Mouse (Mus musculus): ENCODE data around the gene Esm1. TPM values are rescaled to one million over a fixed set of nuclear protein-coding genes. Genes with fewer than 3 reads are reported as not detected.

Esm1 gene
- polyA plus RNA-seq (2012; fragmentation: generic; extraction: Trizol): not detected

- no peaks in the 10 kb centered on the region for H3K27me3 ChIP-seq (ENCODE audit: control insufficient read depth, insufficient read depth, insufficient read length)
- H3K4me2 ChIP-seq (ENCODE audit: low read depth): no peak within 1 kb of the TSS
- H3K36me3 ChIP-seq (ENCODE audit: control insufficient read depth, insufficient read depth): no peaks in the 10 kb centered on the region
- H3K79me2 ChIP-seq (ENCODE audit: control insufficient read depth, insufficient read depth): no peaks in the 10 kb centered on the region
- TF ChIP-seq REST (IDR thresholded peaks at IDR 0.05; ENCODE audit: insufficient read depth, insufficient read length): no peak
- no peak for TF ChIP-seq POLR2A (IDR thresholded peaks at IDR 0.05; ENCODE audit: insufficient read length, low read depth)
- no peak for TF ChIP-seq USF1 (IDR thresholded peaks at IDR 0.05; ENCODE audit: low read depth)
- no peak for TF ChIP-seq TCF12 (IDR thresholded peaks at IDR 0.05; ENCODE audit: insufficient read depth, poor library complexity, severe bottlenecking)
- no peak for TF ChIP-seq TCF3 (IDR thresholded peaks at IDR 0.05; ENCODE audit: insufficient read length, low read depth)
- TF ChIP-seq E2F4 (IDR thresholded peaks at IDR 0.05; ENCODE audit: insufficient read depth): no peak
- no peak for TF ChIP-seq CEBPB (IDR thresholded peaks at IDR 0.05; ENCODE audit: insufficient read depth, poor library complexity, severe bottlenecking)
- no peak for TF ChIP-seq MAX (IDR thresholded peaks at IDR 0.05; ENCODE audit: low read depth)
- H3ac ChIP-seq (ENCODE audit: control insufficient read depth, insufficient read length): no peak within 1 kb of the TSS
- H3K4me3 ChIP-seq: no peak within 1 kb of the TSS
Measured at GRCm38 (mm10) chr13:113209624-113210023, at the start of gene Esm1. Esm1 (plus strand) TSS chr13:113209659.

GRCm38 (mm10) chr13:113164252-113165005 lies 45.0 kb upstream of the Esm1 start:
- Histone ChIP-seq H3ac (ENCODE audit: control insufficient read depth, insufficient read length) (no peak overlapping the region), H3K79me2 (ENCODE audit: control insufficient read depth, insufficient read depth) (no peaks in the 10 kb centered on the region), H3K4me3 (no peak overlapping the region), H3K27me3 (ENCODE audit: control insufficient read depth, insufficient read depth, insufficient read length) (no peaks in the 10 kb centered on the region), H3K4me2 (ENCODE audit: low read depth) (no peak overlapping the region), H3K36me3 (ENCODE audit: control insufficient read depth, insufficient read depth) (no peaks in the 10 kb centered on the region)
- TF ChIP-seq E2F4 (IDR thresholded peaks at IDR 0.05; ENCODE audit: insufficient read depth) (no peak), POLR2A (IDR thresholded peaks at IDR 0.05; ENCODE audit: insufficient read length, low read depth) (no peak), POLR2AphosphoS2 (IDR thresholded peaks at IDR 0.05; ENCODE audit: insufficient read length, low read depth) (no peak), USF1 (IDR thresholded peaks at IDR 0.05; ENCODE audit: low read depth) (no peak), MYOG (IDR thresholded peaks at IDR 0.05; ENCODE audit: control insufficient read depth in 1 of 3, insufficient read depth in 1 of 3, insufficient read length in 2 of 3, low read depth in 2 of 3) (no peak), CEBPB (IDR thresholded peaks at IDR 0.05; ENCODE audit: insufficient read depth, poor library complexity, severe bottlenecking) (no peak), REST (IDR thresholded peaks at IDR 0.05; ENCODE audit: insufficient read depth, insufficient read length) (no peak), MAX (IDR thresholded peaks at IDR 0.05; ENCODE audit: low read depth) (no peak), SRF (IDR thresholded peaks at IDR 0.05; ENCODE audit: control insufficient read depth, insufficient read length, low read depth) (no peak), TCF3 (IDR thresholded peaks at IDR 0.05; ENCODE audit: insufficient read length, low read depth) (no peak), TCF12 (IDR thresholded peaks at IDR 0.05; ENCODE audit: insufficient read depth, poor library complexity, severe bottlenecking) (no peak), MYOD1 (IDR thresholded peaks at IDR 0.05; ENCODE audit: control insufficient read depth in 1 of 3, insufficient read length in 2 of 3, low read depth in 2 of 3) (no peak)

DNA sequence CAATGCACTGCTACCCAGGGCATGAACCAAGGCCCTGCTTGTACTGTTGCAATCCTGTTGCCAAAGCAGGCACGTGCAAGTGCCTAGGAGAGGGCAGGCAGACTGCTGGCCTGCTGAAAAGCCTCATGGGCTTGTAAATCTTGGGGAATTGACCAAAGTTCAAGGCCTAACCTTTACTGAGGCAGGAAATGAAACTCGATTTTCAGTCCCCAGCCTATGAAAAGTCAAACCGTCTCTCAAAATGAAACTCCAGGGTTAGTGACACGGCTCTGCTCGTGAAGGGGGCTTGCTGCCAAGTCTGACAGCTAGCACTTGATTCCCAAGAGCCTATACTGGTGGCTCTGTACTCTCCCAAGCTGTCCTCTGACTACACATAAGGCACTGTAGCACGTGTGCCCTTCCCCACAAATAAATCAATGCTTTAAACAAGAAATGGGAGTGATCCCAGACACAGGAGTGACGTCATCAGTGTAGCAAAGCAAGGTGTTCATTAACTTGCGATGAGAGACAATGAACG lies 41.4 kb upstream of the Esm1 start:
- no peak overlapping the region for H3ac ChIP-seq (ENCODE audit: control insufficient read depth, insufficient read length)
- no peaks in the 10 kb centered on the region for H3K79me2 ChIP-seq (ENCODE audit: control insufficient read depth, insufficient read depth)
- no peaks in the 10 kb centered on the region for H3K36me3 ChIP-seq (ENCODE audit: control insufficient read depth, insufficient read depth)
- H3K4me2 ChIP-seq (ENCODE audit: low read depth): no peak overlapping the region
- no peak overlapping the region for H3K4me3 ChIP-seq
- TF ChIP-seq MYOG (IDR thresholded peaks at IDR 0.05; ENCODE audit: control insufficient read depth in 1 of 3, insufficient read depth in 1 of 3, insufficient read length in 2 of 3, low read depth in 2 of 3) (no peak), POLR2A (IDR thresholded peaks at IDR 0.05; ENCODE audit: insufficient read length, low read depth) (no peak), TCF3 (IDR thresholded peaks at IDR 0.05; ENCODE audit: insufficient read length, low read depth) (no peak), E2F4 (IDR thresholded peaks at IDR 0.05; ENCODE audit: insufficient read depth) (no peak), SRF (IDR thresholded peaks at IDR 0.05; ENCODE audit: control insufficient read depth, insufficient read length, low read depth) (no peak), MYOD1 (IDR thresholded peaks at IDR 0.05; ENCODE audit: control insufficient read depth in 1 of 3, insufficient read length in 2 of 3, low read depth in 2 of 3) (no peak), POLR2AphosphoS2 (IDR thresholded peaks at IDR 0.05; ENCODE audit: insufficient read length, low read depth) (no peak), USF1 (IDR thresholded peaks at IDR 0.05; ENCODE audit: low read depth) (no peak), MAX (IDR thresholded peaks at IDR 0.05; ENCODE audit: low read depth) (no peak), REST (IDR thresholded peaks at IDR 0.05; ENCODE audit: insufficient read depth, insufficient read length) (no peak), TCF12 (IDR thresholded peaks at IDR 0.05; ENCODE audit: insufficient read depth, poor library complexity, severe bottlenecking) (no peak), CEBPB (IDR thresholded peaks at IDR 0.05; ENCODE audit: insufficient read depth, poor library complexity, severe bottlenecking) (no peak)
- no peaks in the 10 kb centered on the region for H3K27me3 ChIP-seq (ENCODE audit: control insufficient read depth, insufficient read depth, insufficient read length)

DNA sequence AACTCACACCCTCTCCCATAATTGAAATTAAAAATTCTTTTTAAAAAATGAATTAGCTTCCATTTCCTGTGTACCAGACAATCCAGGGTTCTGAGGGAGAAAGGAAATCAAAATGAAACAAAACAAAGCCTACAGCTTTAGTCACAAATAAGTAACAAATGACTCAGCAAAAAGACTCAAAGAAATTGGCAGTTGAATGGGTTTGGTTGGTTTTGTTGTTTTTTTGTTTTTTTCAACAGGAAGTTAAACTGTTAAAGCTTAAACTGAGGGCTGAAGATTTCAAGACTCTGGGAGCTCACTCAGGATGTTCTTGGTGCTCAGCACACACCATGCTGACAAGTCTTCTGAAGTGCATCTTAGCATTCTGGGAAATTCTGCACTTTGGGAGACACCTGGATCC lies 39.2 kb upstream of the Esm1 start:
- no peak overlapping the region for H3ac ChIP-seq (ENCODE audit: control insufficient read depth, insufficient read length)
- no peak overlapping the region for H3K4me3 ChIP-seq
- no peaks in the 10 kb centered on the region for H3K27me3 ChIP-seq (ENCODE audit: control insufficient read depth, insufficient read depth, insufficient read length)
- TF ChIP-seq CEBPB (IDR thresholded peaks at IDR 0.05; ENCODE audit: insufficient read depth, poor library complexity, severe bottlenecking) (no peak), SRF (IDR thresholded peaks at IDR 0.05; ENCODE audit: control insufficient read depth, insufficient read length, low read depth) (no peak), POLR2AphosphoS2 (IDR thresholded peaks at IDR 0.05; ENCODE audit: insufficient read length, low read depth) (no peak), TCF3 (IDR thresholded peaks at IDR 0.05; ENCODE audit: insufficient read length, low read depth) (no peak)
- H3K4me2 ChIP-seq (ENCODE audit: low read depth): peak overlapping the region; percentile 4
- H3K79me2 ChIP-seq (ENCODE audit: control insufficient read depth, insufficient read depth): no peaks in the 10 kb centered on the region
- H3K36me3 ChIP-seq (ENCODE audit: control insufficient read depth, insufficient read depth): no peaks in the 10 kb centered on the region
